Mouse (Mus musculus): ENCODE data around the gene a. TPM values are rescaled to one million over a fixed set of nuclear protein-coding genes. Genes with fewer than 3 reads are reported as not detected.
"Not testable (repeated sequence)": the region's sequence is repeated elsewhere in the genome, so short reads cannot be mapped to it uniquely, and the experiment has no call there.

The a gene
- polyA plus RNA-seq, 1 experiment from 2014 or later, result not detected

- Histone ChIP-seq H3K4me2 (ENCODE audit: low read depth, low read length) (no peak overlapping the region), H3K36me3 (ENCODE audit: control insufficient read depth, insufficient read depth, low read length) (no peaks in the 10 kb centered on the region), H3K4me3 (ENCODE audit: low read length) (no peak overlapping the region), H3K9ac (ENCODE audit: low read length) (no peak overlapping the region), H3K27ac (ENCODE audit: low read length) (no peak overlapping the region), H3K9me3 (ENCODE audit: control insufficient read depth, low read length) (no peaks in the 10 kb centered on the region), H3K4me1 (replicated peaks; ENCODE audit: control insufficient read depth, insufficient read depth, low read length) (no peaks in the 10 kb centered on the region), H3K27me3 (ENCODE audit: control insufficient read depth, insufficient read depth, low read depth, low read length) (no peaks in the 10 kb centered on the region)
- no peak for ATAC-seq (ENCODE audit: low read depth)
- WGBS, result 71% methylated on average over 3 of the region's 3 CpGs
Observed at GRCm38 (mm10) chr2:155044542-155044941, 253.3 kb downstream of the a start.

- Histone ChIP-seq H3K4me3 (ENCODE audit: low read length) (no peak overlapping the region), H3K4me2 (ENCODE audit: low read depth, low read length) (no peak overlapping the region), H3K4me1 (replicated peaks; ENCODE audit: control insufficient read depth, insufficient read depth, low read length) (peaks cover 2% of the 10 kb centered on the region; the same call in 1 of the 2 replicates), H3K9me3 (ENCODE audit: control insufficient read depth, low read length) (no peaks in the 10 kb centered on the region), H3K9ac (ENCODE audit: low read length) (no peak overlapping the region), H3K36me3 (ENCODE audit: control insufficient read depth, insufficient read depth, low read length) (no peaks in the 10 kb centered on the region), H3K27ac (ENCODE audit: low read length) (no peak overlapping the region), H3K27me3 (ENCODE audit: control insufficient read depth, insufficient read depth, low read depth, low read length) (no peaks in the 10 kb centered on the region)
- 59% methylated on average over 3 of the region's 3 CpGs for WGBS
- no peak for ATAC-seq (ENCODE audit: low read depth)
Observed at GRCm38 (mm10) chr2:155045075-155045474, 253.9 kb downstream of the a start.

DNA sequence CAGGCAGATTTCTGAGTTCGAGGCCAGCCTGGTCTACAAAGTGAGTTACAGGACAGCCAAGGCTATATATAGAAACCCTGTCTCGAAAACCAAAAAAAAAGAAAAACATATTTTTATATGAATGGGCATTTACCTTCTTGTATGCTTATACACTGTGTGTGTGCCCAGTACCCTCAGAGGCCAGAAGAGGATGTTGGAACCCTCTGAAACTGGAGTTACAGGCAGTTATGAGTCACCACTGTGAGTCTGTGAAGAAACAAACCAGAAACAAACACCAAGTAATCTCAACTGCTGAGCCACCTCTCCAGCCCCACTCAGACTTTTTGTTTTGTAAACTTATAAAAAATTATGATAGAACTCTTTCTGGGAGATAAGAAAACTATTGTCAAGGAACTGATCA, 255.6 kb downstream of the a start:
- Histone ChIP-seq H3K9ac (ENCODE audit: low read length) (no peak overlapping the region), H3K36me3 (ENCODE audit: control insufficient read depth, insufficient read depth, low read length) (no peaks in the 10 kb centered on the region), H3K27ac (ENCODE audit: low read length) (no peak overlapping the region), H3K27me3 (ENCODE audit: control insufficient read depth, insufficient read depth, low read depth, low read length) (no peaks in the 10 kb centered on the region), H3K4me1 (replicated peaks; ENCODE audit: control insufficient read depth, insufficient read depth, low read length) (peaks cover 8% of the 10 kb centered on the region), H3K4me2 (ENCODE audit: low read depth, low read length) (no peak overlapping the region), H3K9me3 (ENCODE audit: control insufficient read depth, low read length) (no peaks in the 10 kb centered on the region), H3K4me3 (ENCODE audit: low read length) (no peak overlapping the region)
- no peak for ATAC-seq (ENCODE audit: low read depth)
- 80% methylated on average over 2 of the region's 2 CpGs for WGBS

DNA sequence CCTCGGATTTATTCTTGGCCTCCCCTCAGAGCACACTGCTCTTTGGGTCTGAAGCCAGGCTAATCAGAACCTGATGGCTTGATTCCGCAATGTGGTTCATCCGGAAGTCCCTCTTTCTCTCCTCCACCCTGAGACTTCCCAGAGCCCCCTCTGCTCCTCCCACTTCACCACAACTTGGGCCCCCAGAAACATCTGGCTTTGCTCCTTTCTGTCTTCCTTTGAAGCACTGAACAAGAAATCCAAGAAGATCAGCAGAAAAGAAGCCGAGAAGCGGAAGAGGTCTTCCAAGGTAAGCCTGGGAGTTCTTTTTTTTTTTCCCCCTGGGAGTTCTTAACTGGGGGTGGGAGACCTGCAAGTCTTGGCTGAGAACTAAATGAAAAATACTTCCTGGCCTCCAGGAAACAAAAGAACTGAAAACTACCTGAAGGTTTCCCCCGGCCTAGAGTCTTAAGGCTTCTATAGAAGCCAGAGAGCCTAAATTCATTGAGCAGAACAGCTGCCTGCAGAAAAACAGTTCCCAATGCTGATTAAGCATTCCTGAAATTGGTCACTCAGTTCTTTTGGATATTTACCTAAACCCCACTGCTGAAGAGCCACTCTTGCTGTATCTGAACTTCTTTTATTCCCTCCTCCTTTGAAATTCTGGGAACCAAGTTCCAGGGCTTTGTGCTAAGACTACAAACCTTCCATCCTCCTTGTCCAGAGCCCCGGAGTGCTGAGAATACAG, 256.4 kb downstream of the a start:
- Histone ChIP-seq H3K4me2 (ENCODE audit: low read depth, low read length) (no peak overlapping the region), H3K36me3 (ENCODE audit: control insufficient read depth, insufficient read depth, low read length) (no peaks in the 10 kb centered on the region), H3K4me3 (ENCODE audit: low read length) (no peak overlapping the region), H3K27me3 (ENCODE audit: control insufficient read depth, insufficient read depth, low read depth, low read length) (no peaks in the 10 kb centered on the region), H3K4me1 (replicated peaks; ENCODE audit: control insufficient read depth, insufficient read depth, low read length) (peaks cover 8% of the 10 kb centered on the region), H3K9ac (ENCODE audit: low read length) (no peak overlapping the region), H3K9me3 (ENCODE audit: control insufficient read depth, low read length) (no peaks in the 10 kb centered on the region), H3K27ac (ENCODE audit: low read length) (no peak overlapping the region)
- ATAC-seq (ENCODE audit: low read depth), result no peak
- WGBS, result 59% methylated on average over 7 of the region's 7 CpGs

GRCm38 (mm10) chr2:155050108-155050503, 258.9 kb downstream of the a start:
- peak; percentile 17 for ATAC-seq (ENCODE audit: low read depth)
- 10% methylated on average over 5 of the region's 5 CpGs for WGBS
- Histone ChIP-seq H3K27me3 (ENCODE audit: control insufficient read depth, insufficient read depth, low read depth, low read length) (no peaks in the 10 kb centered on the region), H3K36me3 (ENCODE audit: control insufficient read depth, insufficient read depth, low read length) (no peaks in the 10 kb centered on the region), H3K9me3 (ENCODE audit: control insufficient read depth, low read length) (no peaks in the 10 kb centered on the region), H3K4me1 (replicated peaks; ENCODE audit: control insufficient read depth, insufficient read depth, low read length) (peaks cover 8% of the 10 kb centered on the region), H3K27ac (ENCODE audit: low read length) (peak overlapping the region; percentile 36; the same call in 1 of the 2 replicates), H3K4me2 (ENCODE audit: low read depth, low read length) (peak overlapping the region; percentile 97), H3K4me3 (ENCODE audit: low read length) (peak overlapping the region; percentile 54), H3K9ac (ENCODE audit: low read length) (peak overlapping the region; percentile 62)

GRCm38 (mm10) chr2:155050504-155051236, 259.5 kb downstream of the a start:
- no peaks in the 10 kb centered on the region for H3K27me3 ChIP-seq (ENCODE audit: control insufficient read depth, insufficient read depth, low read depth, low read length)
- peak overlapping the region; percentile 97 for H3K4me2 ChIP-seq (ENCODE audit: low read depth, low read length)
- peak overlapping the region; percentile 90 for H3K27ac ChIP-seq (ENCODE audit: low read length)
- no peaks in the 10 kb centered on the region for H3K9me3 ChIP-seq (ENCODE audit: control insufficient read depth, low read length)
- peak overlapping the region; percentile 54 for H3K4me3 ChIP-seq (ENCODE audit: low read length)
- peak; percentile 95 for ATAC-seq (ENCODE audit: low read depth)
- peak overlapping the region; percentile 74 for H3K9ac ChIP-seq (ENCODE audit: low read length)
- H3K36me3 ChIP-seq (ENCODE audit: control insufficient read depth, insufficient read depth, low read length), result no peaks in the 10 kb centered on the region
- H3K4me1 ChIP-seq (replicated peaks; ENCODE audit: control insufficient read depth, insufficient read depth, low read length), result peaks cover 8% of the 10 kb centered on the region
- WGBS, result under 1% methylated on average over 45 of the region's 45 CpGs

DNA sequence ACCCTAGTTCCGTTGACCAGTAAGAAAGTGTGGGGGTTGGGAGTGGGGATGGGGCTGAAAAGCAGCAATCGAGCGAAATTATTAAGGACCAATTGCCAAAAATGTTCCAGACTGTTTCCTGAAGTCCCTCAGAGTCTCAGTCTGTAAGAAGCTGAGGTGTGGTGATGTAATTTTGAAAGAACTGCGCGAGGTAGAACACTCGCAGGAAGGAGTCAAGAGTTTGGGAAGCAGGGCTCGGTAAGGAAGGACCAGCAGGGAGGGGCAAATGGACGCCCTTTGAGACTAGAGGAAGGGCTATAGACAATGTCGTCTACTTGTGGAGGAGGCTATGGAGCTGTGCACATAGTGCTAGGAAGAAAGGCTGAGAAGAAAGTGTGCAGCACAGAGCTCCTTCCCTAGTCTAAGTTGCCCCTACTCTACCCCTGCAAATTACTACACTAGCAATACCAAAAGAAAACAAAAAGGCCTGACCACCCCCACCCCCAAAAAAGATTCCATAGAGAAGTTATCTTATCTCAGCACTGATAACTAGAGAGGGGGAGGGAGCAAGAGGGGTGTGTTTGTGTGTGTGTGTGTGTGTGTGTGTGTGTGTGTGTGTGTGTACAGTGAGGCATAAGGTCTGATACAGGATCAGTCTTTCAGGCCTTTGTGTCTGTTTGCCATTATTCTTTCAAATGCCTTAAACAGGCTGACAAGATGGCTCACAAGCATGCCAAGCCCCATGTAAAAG, 260.6 kb downstream of the a start:
- Histone ChIP-seq H3K4me1 (replicated peaks; ENCODE audit: control insufficient read depth, insufficient read depth, low read length) (peaks cover 8% of the 10 kb centered on the region), H3K27me3 (ENCODE audit: control insufficient read depth, insufficient read depth, low read depth, low read length) (no peaks in the 10 kb centered on the region), H3K36me3 (ENCODE audit: control insufficient read depth, insufficient read depth, low read length) (no peaks in the 10 kb centered on the region), H3K9ac (ENCODE audit: low read length) (peak overlapping the region; percentile 74), H3K4me3 (ENCODE audit: low read length) (peak overlapping the region; percentile 54), H3K27ac (ENCODE audit: low read length) (peak overlapping the region; percentile 90), H3K4me2 (ENCODE audit: low read depth, low read length) (peak overlapping the region; percentile 97), H3K9me3 (ENCODE audit: control insufficient read depth, low read length) (no peaks in the 10 kb centered on the region)
- no peak for ATAC-seq (ENCODE audit: low read depth)
- 8% methylated on average over 9 of the region's 9 CpGs for WGBS

- no peak overlapping the region for H3K27ac ChIP-seq (ENCODE audit: low read length)
- H3K9me3 ChIP-seq (ENCODE audit: control insufficient read depth, low read length), result no peaks in the 10 kb centered on the region
- H3K4me1 ChIP-seq (replicated peaks; ENCODE audit: control insufficient read depth, insufficient read depth, low read length), result peaks cover 8% of the 10 kb centered on the region
- 86% methylated on average over 2 of the region's 2 CpGs for WGBS
- no peak for ATAC-seq (ENCODE audit: low read depth)
- no peak overlapping the region for H3K9ac ChIP-seq (ENCODE audit: low read length)
- H3K36me3 ChIP-seq (ENCODE audit: control insufficient read depth, insufficient read depth, low read length), result no peaks in the 10 kb centered on the region
- H3K27me3 ChIP-seq (ENCODE audit: control insufficient read depth, insufficient read depth, low read depth, low read length), result no peaks in the 10 kb centered on the region
- H3K4me3 ChIP-seq (ENCODE audit: low read length), result no peak overlapping the region
- H3K4me2 ChIP-seq (ENCODE audit: low read depth, low read length), result no peak overlapping the region
Observed at GRCm38 (mm10) chr2:155052681-155053080, 261.5 kb downstream of the a start.

- not testable (repeated sequence) for H3K4me1 ChIP-seq (replicated peaks; ENCODE audit: control insufficient read depth, insufficient read depth, low read length); H3K9me3 ChIP-seq (ENCODE audit: control insufficient read depth, low read length); H3K36me3 ChIP-seq (ENCODE audit: control insufficient read depth, insufficient read depth, low read length); H3K4me3 ChIP-seq (ENCODE audit: low read length); H3K27me3 ChIP-seq (ENCODE audit: control insufficient read depth, insufficient read depth, low read depth, low read length); ATAC-seq (ENCODE audit: low read depth); H3K27ac ChIP-seq (ENCODE audit: low read length); H3K4me2 ChIP-seq (ENCODE audit: low read depth, low read length); H3K9ac ChIP-seq (ENCODE audit: low read length)
- WGBS, result 88% methylated on average over 8 of the region's 8 CpGs
Observed at GRCm38 (mm10) chr2:155053512-155053911, 262.3 kb downstream of the a start.
